Mouse (Mus musculus): ENCODE measurements around the gene Nmral1. TPM values are rescaled to one million over a fixed set of nuclear protein-coding genes. Genes with fewer than 3 reads are reported as not detected.
"Not testable (repeated sequence)": the region's sequence is repeated elsewhere in the genome, so short reads cannot be mapped to it uniquely, and the experiment has no call there.

Gene Nmral1
- total RNA-seq (2021), result 10 to 100 TPM; 11.2 to 11.6 TPM
- long read RNA-seq, experiment 1, transcript Nmral1-204 (5 exons, 2,440 nt), result major isoform, 11 of 15 reads
- long read RNA-seq, experiment 1, partial matches to known transcripts, result 3 of 15 reads
- long read RNA-seq, experiment 1, other reads (novel, unspliced or antisense), result 0 of 15 reads
- long read RNA-seq, experiment 2, partial matches to known transcripts, result 1 of 7 reads
- long read RNA-seq, experiment 2, other reads (novel, unspliced or antisense), result 0 of 7 reads

- peak; percentile 46 to 56 for DNase-seq (ENCODE audit: low spot score in 2 of 2)
Observed at GRCm38 (mm10) chr16:4718753-4719518, at the start of gene Nmral1. Nmral1 (minus strand) TSS chr16:4719356.

DNA sequence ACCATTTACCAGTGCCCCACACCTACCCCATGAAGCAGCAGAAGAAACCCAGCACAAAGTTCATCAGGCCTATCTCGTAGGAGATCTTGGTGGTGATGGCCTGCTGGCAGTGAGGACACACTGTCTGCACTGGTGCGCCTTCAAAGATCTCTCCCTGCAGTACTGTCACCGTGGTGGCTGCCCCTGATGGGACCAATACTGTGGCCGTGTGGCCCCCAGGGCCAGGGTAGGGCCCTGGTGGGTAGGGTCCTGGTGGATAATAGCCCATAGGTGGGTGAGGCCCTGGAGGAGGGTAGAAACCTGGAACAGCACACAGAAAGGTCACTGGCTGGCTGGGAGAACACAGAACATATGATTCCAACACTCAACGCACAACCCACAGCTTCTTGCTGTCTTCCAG, 49.6 kb upstream of the Nmral1 start:
- no peak for DNase-seq (ENCODE audit: low spot score in 2 of 2)

GRCm38 (mm10) chr16:4767012-4767790, 48.0 kb upstream of the Nmral1 start:
- DNase-seq (ENCODE audit: low spot score in 2 of 2), result no peak

DNA sequence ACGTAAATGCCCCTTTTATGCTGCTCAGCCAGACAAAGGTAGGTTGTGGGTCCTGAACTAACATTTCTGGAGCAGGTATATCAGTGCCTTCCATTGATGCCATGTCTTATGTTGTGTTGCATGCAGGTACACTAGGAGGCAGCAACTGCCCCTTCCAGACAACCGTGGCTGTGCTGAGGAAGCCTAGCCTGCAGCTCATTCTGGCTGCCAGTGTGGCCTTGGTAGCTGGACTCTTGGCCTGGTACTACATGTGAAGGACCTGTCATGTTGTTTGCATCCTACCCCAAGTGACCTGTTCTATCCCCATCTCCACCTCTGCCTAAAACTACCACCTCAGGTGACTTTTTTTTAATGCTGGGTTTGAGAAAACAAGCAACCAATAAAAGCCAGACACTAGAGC, 46.7 kb upstream of the Nmral1 start:
- no peak for DNase-seq (ENCODE audit: low spot score in 2 of 2)

- peak; percentile 33 to 36 for DNase-seq (ENCODE audit: low spot score in 2 of 2)
Observed at GRCm38 (mm10) chr16:4763276-4763675, 44.1 kb upstream of the Nmral1 start.

GRCm38 (mm10) chr16:4762437-4762836, 43.3 kb upstream of the Nmral1 start:
- no peak for DNase-seq (ENCODE audit: low spot score in 2 of 2)

GRCm38 (mm10) chr16:4756660-4757335, 37.6 kb upstream of the Nmral1 start:
- DNase-seq (ENCODE audit: low spot score in 2 of 2), result not testable (repeated sequence)

- DNase-seq (ENCODE audit: low spot score in 2 of 2), result no peak
Observed at GRCm38 (mm10) chr16:4754045-4754444, 34.9 kb upstream of the Nmral1 start.

DNA sequence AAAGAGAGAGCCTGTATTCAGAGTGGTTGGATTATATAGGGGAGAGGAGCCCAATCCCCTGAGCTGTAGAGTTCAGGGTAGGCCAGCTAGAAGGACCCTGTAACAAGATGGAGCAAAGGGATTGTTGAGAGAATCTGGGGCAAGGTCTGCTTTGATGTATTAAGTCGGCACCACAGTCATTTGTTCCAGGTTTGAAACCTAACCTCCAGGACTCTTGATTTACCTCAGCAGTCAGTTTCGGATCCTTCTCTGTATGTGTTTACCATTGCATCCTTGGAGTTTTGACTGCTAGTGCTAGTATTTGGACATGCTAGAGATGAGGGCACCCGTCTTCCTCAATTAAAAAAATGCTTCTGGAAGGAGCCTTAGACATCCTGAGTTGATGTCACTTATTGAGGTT, 33.0 kb upstream of the Nmral1 start:
- no peak for DNase-seq (ENCODE audit: low spot score in 2 of 2)

DNA sequence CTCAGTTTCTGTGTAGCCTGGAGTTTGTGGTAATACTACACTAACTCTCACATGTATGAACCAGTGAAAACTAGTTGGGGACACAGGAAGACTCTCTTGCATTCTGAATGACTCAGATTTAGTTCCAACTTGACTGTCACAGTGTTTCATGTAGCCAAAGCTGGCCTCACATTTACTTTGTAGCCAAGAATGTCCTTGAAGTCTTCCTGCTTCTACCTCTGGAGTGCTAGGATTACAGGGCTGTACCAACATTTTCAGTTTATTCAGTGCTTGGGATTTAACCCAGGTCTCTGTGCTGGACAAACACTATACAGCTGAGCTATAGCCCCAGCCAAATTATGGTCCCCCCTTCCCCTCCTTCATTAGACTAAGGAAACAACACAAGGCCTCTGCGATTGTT, 23.0 kb upstream of the Nmral1 start:
- DNase-seq (ENCODE audit: low spot score in 2 of 2), result no peak

DNA sequence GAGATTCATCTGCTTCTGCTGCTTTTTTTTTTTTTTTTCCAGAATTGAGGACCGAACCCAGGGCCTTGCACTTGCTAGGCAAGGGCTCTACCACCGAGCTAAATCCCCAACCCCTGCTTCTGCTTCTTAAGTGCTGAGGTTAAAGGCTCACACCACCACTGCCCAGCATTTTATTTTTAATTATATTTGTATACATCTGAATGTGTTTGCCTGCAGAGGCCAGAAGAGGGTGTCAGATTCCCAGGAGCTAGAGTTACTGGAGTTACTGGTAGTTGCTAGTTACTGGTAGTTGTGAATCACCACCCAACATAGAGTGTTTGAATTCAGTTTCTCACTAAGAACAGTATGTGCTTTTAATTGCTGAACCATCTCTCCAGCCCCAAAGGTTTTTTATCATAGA, 20.8 kb upstream of the Nmral1 start:
- no peak for DNase-seq (ENCODE audit: low spot score in 2 of 2)

DNA sequence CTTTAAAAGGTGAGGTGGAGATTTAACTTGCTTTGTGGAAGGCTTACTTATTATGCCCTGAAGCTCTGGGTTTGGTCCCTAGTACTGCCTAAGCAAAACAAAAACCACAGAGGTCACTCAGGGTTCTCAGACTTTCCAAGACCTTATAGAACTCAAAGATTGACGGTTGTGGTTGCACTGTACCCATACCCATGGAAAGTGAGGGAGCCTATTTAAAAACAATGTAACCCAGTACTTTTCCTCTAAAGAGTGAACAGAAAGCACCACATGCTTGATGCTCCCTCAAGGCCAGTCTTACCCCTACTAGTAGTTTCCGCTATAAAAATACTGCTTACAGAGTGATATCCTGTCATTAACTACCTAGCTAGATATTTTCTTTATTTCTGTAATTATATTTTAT, 17.1 kb upstream of the Nmral1 start:
- DNase-seq (ENCODE audit: low spot score in 2 of 2), result no peak

DNA sequence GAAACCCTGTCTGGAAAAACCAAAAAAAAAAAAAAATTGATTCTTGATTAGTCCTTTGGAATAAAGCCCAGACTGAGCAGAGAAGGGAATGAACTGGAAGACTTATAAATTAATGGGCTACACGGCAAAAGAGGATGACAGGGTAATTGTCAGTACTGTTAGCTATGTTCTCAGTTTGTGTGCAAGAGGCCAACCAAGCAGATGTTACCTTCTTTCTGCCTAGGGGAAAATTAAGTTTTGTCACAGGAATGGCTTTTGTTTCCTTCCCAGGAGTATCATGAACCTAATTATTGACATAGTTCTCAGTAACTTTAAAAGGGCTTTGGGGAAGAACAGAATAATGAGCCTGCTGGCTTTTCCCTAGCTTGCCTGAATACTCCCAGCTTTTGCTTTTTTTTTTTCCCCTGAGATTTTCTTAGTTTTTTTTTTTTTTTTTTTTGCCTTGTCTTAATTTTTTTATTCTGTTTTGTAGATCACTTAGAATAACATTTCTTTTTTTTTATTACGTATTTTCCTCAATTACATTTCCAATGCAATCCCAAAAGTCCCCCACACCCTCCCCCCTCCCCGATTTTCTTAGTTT, 11.7 kb upstream of the Nmral1 start:
- DNase-seq (ENCODE audit: low spot score in 2 of 2), result no peak

GRCm38 (mm10) chr16:4727963-4728362, 8.8 kb upstream of the Nmral1 start:
- DNase-seq (ENCODE audit: low spot score in 2 of 2), result no peak

DNA sequence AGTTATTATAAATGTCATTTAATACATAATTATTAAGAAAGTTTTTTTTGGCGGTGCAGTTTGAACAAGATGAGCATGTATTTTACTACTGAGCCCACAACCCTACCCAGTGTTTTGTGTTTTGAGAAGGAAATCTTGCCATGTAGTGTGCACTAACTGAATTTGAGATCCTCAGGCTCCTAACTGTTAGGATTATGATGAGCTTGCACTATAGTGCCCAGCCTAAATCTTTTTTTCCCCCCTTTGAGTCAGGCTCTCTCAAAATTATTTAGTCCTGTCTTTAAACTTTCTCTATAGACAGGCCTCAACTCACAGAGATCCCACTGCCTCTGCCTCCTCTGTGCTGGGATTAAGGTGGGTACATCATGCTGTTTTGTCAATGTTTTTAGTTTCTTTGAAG, 8.4 kb upstream of the Nmral1 start:
- DNase-seq (ENCODE audit: low spot score in 2 of 2), result no peak

DNA sequence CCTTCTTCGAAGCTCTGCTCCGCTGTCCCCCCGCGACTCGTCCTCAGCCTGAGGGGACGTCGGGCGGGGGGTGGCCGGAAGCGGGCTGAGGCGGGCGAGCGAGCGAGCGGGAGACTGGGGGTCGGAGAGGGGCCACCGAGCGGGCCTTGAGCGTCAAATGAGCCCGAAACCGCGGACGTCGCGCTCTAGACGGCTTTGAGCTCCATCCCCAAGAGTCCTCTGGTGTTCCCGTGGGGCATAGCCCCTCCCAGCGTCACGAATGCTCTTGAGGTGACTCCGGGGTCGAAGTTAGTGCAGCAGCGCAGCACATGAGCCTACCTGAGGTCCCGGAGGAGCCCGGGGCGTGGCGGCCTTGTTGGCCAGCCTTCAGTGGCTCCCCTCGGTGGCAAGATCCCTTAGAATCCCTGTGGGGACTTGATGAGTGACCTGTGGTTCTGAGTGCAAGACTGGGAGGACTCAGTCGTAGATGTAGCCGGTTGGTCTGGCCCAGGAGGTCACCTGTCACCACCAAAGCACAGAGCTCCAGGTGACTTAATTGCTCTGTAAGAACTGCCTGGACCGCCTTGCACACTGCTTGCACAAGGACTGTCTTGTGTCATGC, 7.5 kb upstream of the Nmral1 start:
- peak in 1 of 2 experiments; percentile 35 for DNase-seq (ENCODE audit: low spot score in 2 of 2)

- peak; percentile 91 to 94 for DNase-seq (ENCODE audit: low spot score in 2 of 2)
Observed at GRCm38 (mm10) chr16:4725780-4726527, 6.8 kb upstream of the Nmral1 start, which contains the start of gene Hmox2. Hmox2 (plus strand) TSS chr16:4726361.

DNA sequence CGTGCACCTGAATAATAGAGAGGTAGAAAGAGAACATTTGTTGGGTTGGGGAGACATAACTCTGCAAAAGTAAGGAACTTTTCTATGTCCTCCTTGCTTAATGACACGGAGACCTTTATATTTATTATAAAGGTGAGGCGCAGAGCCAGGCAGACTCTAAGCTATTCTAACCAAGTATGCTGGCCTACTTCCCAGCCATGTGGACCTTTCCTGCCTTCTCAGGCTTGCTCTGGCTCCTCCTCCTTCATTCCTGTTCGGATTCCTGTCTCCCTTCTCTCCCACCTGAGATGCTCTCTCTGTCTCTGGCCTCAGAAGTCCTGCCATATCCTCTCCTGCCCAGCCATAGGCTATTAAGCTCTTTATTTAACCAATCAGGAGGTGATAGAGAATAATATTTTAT, 6.1 kb upstream of the Nmral1 start:
- DNase-seq (ENCODE audit: low spot score in 2 of 2), result no peak

DNA sequence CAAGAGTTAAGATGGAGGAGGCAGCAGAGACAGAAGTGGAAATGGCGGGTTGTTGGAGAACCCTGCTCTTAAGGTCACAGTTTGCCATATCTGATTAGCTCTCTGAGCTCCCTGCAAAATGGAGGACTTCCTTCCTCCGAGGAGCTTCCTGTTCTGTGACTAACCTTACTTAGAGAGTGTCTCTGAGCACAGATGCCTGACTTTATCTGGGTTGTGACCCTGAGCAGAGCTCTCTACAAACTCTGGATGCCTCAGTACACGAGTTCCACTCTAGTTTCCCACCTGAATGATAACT, 3.7 kb upstream of the Nmral1 start:
- DNase-seq (ENCODE audit: low spot score in 2 of 2), result no peak
